Mouse (Mus musculus) spleen, adult 10 weeks (tissue): ENCODE results near the gene Aldh1l2. TPM values are rescaled to one million over a fixed set of nuclear protein-coding genes. Genes with fewer than 3 reads are reported as not detected.

ENCODE experiments used
- polyA plus RNA-seq: library from polyadenylated mRNA; stranded (reverse); fragments of 350-450 nt; fragmentation: Illumina TruSeq; extraction: RNeasy Lipid Tissue Mini Kit (QIAGEN cat#74804); gene quantifications from one replicate; pipeline ENCODE4 v1.2.3, GENCODE M21; 2015; ENCODE audit warnings: low replicate concordance; ENCODE audit not compliant: insufficient read depth

The Aldh1l2 gene
- 0.14 TPM for polyA plus RNA-seq

GRCm38 (mm10) chr10:83533910-83534283 is at the start of gene Aldh1l2:
Aldh1l2 (minus strand) TSS chr10:83534140.

GRCm38 (mm10) chr10:83543439-83544102 is 9.6 kb upstream of the Aldh1l2 start, which contains the start of gene Washc4:
Washc4 (plus strand) TSS chr10:83543752.

Other genes with a start within 250 kb of the Aldh1l2 start
- gene Slc41a2, start 196.3 kb downstream of the Aldh1l2 start, polyA plus RNA-seq = 6.6 TPM
- gene D10Wsu102e, start 173.9 kb downstream of the Aldh1l2 start, polyA plus RNA-seq = 1.6 TPM
- gene Washc4, start 9.6 kb upstream of the Aldh1l2 start, polyA plus RNA-seq = 56.9 TPM
- gene Appl2, start 114.6 kb upstream of the Aldh1l2 start, polyA plus RNA-seq = 110 TPM
- gene 1500009L16Rik, start 188.7 kb upstream of the Aldh1l2 start, polyA plus RNA-seq = 0.88 TPM